Mouse (Mus musculus) spleen, embryonic (tissue): ENCODE measurements around the gene Spocd1.

Experiments
- CTCF ChIA-PET: fragments of 350-600 bp; sonication (Branson Sonifier 250); formaldehyde crosslinking; loops from one replicate; lab custom pipeline; 2022; lab: Charles Lee

Gene Spocd1

DNA sequence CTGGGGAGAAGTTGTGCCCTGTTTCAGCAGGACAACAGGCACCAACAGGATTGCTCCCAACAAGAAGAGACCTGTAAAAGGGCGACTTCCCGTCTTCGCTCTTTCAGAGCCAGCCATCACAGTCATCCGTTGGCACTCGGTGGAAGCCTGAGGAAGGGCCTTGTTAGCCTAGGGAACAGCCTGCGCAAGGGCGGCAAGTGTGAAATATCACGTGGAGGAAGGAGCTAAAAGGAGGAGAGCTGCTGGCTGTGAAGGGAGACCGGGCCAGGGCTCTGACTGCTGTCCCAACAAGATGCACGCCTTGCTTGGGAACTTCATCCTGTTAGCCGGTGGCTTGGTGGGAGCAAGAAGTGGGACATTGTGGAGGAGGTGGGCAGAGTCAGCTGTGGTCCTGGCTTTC, 69.1 kb downstream of the Spocd1 start:
- CTCF ChIA-PET, result no interaction called here

DNA sequence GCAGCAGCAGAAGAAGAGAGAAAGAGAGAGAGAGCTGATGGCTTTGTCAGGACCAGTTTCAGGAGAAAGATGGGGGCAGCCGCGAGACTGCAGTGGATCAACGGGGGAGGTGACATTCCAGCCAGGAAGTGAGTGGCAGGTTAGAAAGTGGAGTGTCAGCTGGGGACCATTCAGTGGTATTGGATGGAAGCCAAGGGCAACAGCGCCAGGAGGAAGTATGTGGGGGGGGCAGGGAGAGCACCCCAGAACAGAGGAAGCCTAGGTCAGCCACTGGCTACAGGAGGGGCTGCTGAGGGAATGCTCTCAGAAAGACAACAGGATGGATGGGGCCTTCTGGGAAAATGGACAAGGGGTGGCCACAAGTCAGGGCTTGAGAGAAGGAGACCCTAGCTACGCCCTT, 72.7 kb downstream of the Spocd1 start:
- CTCF ChIA-PET, result no interaction called here

DNA sequence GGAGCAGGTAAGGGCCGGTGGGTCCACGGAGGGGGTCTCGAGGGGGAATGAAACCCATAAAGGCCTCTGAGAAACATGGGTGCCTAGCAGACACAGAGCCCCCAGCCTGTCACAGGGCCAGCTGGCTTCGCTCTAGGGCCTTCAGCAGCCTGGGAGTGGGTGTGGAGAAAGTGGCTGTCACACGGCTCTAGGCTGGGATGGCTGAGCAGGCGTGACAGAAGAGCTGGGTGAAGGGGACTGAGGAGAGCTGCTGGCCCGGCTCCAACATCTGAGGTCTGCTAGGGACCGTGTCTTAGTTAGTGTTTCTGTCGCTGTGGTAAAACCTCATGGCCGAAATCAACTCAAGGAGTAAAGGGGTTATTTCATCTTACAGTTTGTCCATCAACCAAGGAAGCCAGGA, 73.1 kb downstream of the Spocd1 start:
- CTCF ChIA-PET, result no interaction called here

DNA sequence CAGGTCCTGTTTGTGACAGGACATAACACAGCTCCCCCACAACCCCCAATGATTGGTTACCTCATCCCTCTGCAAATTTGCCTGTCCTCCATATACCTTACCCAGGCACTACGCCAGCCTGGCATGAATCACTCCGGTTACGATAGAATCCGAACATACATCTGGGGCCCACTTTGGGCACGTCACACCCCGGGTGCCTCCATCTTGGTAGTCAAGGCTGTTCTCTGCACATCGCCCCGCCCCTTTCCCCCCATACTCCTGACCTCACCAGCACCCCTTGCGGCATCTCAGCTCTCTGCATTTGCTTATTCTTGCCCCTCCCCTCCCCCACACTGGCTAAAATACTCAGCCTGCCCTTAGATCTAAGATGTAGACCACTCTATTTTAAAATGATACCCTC, 76.5 kb downstream of the Spocd1 start:
- CTCF ChIA-PET, result no interaction called here

DNA sequence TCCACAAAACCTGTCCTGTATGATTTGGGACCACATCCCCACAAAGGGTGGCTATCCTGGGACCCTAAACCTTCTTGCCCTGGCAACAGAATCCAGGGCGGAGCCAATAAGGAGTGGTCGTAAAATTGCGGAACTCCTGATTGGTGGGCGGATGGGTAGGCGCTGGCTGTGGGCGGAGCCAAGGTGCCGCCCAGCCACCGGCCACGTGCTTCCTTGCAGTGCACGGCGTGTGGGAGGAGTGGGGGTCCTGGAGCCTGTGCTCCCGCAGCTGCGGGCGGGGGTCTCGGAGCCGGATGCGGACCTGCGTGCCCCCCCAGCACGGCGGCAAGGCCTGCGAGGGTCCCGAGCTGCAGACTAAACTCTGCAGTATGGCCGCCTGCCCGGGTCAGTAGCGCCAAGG, 77.5 kb downstream of the Spocd1 start:
- CTCF ChIA-PET, result no interaction called here
